Mouse (Mus musculus): Measurements from ENCODE around the gene Celf2.
"Not testable (repeated sequence)": the region's sequence is repeated elsewhere in the genome, so short reads cannot be mapped to it uniquely, and the experiment has no call there.

Gene Celf2

GRCm38 (mm10) chr2:7267166-7267565, 242.2 kb downstream of the Celf2 start:
- peak; percentile 31 for DNase-seq (ENCODE audit: low read depth, low spot score)

DNA sequence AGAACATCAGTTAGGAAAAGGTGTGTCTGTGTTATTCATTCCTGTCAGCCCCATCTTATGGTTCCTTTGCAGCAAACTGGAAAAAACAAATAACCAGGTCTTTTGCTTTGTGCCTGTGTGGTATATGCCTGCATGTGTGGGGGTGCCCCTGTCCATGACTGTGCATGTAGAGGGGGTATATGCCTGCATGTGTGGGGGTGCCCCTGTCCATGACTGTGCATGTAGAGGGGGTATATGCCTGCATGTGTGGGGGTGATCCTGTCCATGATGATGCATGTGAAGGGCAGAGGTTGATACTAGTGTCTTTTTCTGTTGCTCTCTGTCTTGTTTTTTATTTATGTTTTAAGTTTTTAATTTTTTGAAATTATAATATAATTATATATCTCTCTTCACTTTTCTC, 246.7 kb downstream of the Celf2 start:
- not testable (repeated sequence) for DNase-seq (ENCODE audit: low read depth, low spot score)

GRCm38 (mm10) chr2:7260186-7260585, 249.2 kb downstream of the Celf2 start:
- DNase-seq (ENCODE audit: low read depth, low spot score), result peak; percentile 86

DNA sequence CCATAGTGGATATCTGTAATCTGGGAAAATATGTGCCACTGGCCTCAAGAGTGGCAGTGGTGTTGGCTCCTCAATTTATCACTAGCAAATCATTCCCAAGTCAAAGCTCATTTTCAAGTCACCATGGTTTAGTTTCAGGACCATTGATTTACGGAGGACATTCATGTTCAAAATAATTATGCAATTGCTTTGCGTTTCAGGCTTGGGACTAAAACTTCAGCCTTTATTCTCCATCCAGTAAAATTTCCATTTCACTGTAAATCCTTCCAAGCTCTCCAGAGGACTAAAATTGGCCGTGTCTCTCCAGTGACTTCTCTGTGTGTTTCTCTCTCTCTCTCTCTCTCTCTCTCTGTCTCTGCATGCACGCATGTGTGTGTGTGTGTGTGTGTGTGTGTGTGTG, 249.7 kb downstream of the Celf2 start:
- peak; percentile 53 for DNase-seq (ENCODE audit: low read depth, low spot score)

- no peak for DNase-seq (ENCODE audit: low read depth, low spot score)
These were observed 253.3 kb downstream of the Celf2 start for GRCm38 (mm10) chr2:7256023-7256422.

DNA sequence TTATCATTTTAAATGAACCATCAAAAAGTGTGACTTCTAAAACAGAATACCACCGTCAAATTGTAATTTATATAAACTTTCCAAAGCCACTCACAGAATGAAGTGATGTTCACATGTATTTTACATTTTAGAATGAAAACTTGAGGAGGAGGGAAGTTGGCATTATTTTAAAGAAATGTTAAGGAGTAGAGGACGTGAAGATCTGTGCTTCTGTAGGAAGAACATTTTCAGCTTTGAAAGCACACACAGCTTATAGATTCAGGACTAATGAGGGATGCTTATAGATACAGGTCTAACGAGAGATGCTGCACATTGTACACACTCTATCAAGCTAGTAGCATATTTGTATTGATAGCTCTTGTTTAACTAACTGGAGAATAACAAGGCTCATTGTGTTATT, 254.0 kb downstream of the Celf2 start:
- no peak for DNase-seq (ENCODE audit: low read depth, low spot score)

DNA sequence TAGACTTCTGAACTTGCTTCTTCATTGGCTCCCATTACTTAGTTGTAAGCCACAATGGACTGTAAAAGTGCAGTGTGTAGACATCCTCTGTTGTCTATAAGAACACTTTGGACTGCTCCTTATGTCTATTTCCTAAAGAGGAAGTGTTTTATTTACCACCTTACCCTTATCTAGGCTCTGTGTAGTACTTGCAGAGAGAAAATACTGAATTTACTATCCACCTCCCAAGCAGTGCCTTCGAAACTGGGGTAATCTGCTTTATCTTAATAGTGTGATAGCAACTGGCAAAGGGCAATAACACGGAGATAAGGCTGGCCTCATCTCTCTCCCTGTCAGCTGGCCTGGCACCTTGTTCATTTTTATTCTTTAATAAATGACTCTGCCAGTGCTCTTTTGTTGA, 259.0 kb downstream of the Celf2 start:
- DNase-seq (ENCODE audit: low read depth, low spot score), result no peak

DNA sequence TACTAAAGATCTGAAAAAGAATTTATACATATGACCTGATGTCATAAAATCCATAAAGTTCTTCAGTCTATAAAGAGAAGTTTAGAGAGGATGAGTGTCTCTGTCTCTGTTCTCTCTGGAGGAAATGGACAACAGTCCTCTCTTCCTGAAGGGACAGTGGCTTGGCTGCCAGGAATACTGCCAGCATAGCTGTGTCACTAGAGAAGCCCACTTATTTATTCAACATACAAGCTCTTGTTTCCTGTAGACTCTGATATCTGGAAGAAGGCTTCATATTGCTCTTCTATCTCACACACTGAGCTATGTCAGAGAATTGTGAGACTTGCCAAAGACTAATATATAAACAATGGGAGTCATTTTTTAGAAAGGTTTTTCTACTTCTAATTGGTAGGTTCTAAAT, 260.4 kb downstream of the Celf2 start:
- DNase-seq (ENCODE audit: low read depth, low spot score), result no peak

- peak; percentile 54 for DNase-seq (ENCODE audit: low read depth, low spot score)
These were observed 263.2 kb downstream of the Celf2 start for GRCm38 (mm10) chr2:7245958-7246774.

GRCm38 (mm10) chr2:7242139-7242538, 267.2 kb downstream of the Celf2 start:
- DNase-seq (ENCODE audit: low read depth, low spot score), result peak; percentile 73

DNA sequence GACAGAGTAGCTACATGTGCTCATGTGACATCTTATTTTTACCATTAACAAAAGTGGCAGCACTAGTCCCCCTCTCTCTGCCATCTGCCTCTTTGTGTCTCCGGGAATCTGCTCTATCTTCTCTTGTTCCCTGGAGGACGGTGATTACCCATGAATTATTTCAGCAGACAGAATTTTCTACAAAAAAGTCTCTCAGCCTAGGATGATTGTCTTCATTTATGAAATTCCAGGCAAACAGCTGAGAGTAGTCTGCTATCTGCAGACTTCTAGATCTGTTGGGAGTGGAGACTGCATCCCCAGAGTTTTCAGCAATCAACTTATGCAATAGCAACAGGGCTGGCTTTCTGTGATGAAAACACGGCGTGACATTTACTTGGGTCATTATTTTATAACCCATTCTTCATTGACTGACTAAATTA, 267.8 kb downstream of the Celf2 start:
- DNase-seq (ENCODE audit: low read depth, low spot score), result peak; percentile 60

DNA sequence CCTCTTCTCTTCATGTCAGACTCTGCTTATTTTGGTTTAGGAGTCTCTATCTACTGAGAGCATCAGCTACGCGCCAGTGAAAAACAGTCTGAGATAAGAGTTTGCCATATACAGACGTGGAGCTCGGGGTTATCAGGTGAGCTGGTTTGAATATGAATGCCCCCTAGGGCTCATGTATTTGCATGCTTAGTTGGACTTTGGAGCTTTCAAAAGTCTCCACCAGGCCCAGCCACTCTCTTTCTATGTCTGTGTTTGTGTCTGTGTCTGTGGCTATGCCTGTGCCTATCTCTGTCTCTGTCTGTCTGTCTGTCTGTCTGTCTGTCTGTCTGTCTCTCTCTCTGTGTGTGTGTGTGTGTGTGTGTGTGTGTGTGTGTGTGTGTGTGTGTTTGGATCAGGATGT, 272.1 kb downstream of the Celf2 start:
- DNase-seq (ENCODE audit: low read depth, low spot score), result no peak

DNA sequence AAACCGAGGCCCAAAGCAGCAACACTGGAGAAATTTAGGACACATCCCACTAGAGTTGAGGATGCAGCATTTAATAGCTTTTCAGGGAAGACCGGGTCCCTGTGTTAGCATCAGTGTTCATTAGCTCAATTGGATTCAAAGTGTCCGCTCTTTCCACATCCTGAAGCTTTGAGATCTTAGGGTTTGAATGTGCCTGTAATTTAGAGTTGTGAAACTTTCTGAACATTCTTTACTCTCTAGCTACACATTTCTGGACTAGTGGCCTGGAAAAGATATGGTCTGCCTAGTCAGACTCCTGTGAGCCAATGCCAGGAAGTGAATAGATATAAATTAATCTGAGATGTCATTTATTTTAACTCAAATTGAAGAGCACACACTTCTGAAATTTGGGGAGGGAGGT, 272.9 kb downstream of the Celf2 start:
- no peak for DNase-seq (ENCODE audit: low read depth, low spot score)

GRCm38 (mm10) chr2:7235059-7235741, 274.2 kb downstream of the Celf2 start:
- no peak for DNase-seq (ENCODE audit: low read depth, low spot score)

DNA sequence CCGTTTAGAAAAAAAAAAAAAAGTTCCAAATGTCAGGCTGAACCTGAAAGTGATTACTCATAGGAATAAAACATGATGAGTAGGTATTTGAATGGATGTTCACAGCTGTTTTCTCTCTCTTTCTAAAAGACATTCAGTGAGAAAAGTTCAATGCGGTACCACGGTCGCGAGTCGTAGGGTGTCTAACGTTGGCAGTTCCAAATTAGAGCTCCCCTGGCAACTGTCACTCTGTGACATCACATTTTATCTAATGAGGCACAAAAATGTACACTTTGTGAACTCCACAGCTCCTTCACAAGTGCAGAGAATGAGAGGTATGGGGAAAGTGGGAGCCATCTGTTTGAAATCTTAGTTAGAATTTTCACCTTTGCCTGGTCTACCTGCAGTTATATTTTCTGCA, 274.8 kb downstream of the Celf2 start:
- DNase-seq (ENCODE audit: low read depth, low spot score), result no peak

DNA sequence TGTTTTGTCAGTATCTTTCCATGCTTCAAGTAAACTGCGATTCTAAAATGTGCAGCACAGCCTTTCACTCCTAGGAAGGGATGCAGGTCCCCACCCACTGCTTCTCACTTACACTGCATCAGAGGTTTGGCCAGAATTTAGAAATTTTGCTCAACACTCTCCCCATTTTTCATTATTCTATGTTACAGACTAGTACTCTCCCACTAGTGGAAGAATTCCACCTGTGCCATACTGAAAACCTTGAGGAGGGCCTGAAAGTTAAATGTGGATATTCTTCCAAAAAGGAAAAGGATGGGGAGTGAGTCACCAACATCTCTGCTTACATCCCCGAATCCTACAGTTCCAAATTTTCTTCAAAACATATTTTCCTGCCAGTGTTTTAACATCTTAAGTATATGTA, 276.0 kb downstream of the Celf2 start:
- DNase-seq (ENCODE audit: low read depth, low spot score), result no peak

GRCm38 (mm10) chr2:7226785-7227184, 282.6 kb downstream of the Celf2 start:
- no peak for DNase-seq (ENCODE audit: low read depth, low spot score)

DNA sequence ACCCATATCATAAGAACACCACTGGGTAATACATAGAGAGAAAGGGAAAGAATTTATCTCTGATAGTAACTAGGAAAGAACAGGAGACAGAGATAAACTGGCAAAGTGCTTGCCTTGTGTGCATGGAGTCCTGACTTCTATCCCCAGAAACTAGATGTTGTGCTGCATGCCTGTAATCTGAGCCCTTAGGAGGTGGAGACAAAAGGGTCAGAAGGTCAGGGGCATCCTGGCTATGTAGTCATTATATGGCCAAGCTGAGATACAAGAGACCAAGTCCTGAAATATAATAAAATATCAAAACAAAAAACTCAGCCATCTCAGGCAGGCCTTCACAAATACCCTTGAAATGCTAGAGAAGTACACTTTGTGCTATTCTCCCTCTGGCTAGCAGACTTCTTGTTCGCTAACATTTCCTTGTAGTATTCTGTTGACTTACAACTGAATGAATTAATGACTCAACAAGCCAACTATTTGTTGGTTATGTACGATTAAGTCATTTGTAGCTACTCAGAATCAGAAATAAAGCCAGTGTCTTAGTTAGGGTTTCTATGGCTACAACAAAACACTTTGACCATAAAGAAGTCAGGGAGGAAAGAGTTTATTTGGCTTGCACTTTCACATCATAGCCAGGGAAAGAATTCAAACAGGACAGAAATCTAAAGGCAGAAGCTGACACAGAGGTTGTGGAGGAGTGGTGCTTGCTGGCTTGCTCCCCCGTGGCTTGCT, 284.9 kb downstream of the Celf2 start:
- DNase-seq (ENCODE audit: low read depth, low spot score), result peak; percentile 16

DNA sequence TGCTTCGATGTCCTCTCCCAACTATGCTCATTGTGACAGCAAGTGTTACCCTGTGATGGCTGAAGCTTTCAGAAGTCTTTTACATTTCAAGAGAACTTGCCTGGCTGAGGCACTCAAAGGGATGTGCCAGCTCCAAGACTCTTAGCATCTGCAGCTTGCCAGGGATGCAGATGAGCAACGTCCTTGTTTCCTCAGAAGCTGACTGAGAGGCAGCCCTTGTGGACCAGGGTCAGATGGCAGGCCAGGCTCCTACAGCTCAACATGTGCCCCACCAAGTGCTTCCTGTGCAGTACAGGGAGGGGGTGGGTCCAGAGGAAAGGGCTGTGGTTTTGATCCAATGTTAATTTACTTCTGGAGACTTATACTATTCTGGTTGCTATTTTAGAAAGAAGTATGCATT, 285.8 kb downstream of the Celf2 start:
- peak; percentile 30 for DNase-seq (ENCODE audit: low read depth, low spot score)

- no peak for DNase-seq (ENCODE audit: low read depth, low spot score)
These were observed 286.5 kb downstream of the Celf2 start for GRCm38 (mm10) chr2:7222886-7223285.

GRCm38 (mm10) chr2:7221856-7222255, 287.5 kb downstream of the Celf2 start:
- no peak for DNase-seq (ENCODE audit: low read depth, low spot score)

DNA sequence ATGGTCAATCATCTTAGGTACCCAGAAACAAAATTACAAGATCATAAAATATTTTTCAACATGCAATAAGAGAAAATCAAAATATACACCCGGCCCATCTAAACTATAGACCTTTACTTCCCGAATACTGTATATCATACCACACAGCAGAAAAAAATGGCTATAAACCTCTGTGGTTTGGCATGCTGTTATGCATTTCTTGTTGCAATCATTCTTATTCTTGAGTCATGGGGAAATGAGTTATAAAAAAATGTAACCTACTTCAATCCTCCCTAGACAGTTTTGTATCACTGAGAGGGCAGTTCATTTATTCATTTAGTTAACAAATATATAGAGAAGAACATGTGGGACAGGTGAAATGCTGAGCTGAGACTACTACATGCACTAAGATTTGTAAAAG, 291.3 kb downstream of the Celf2 start:
- no peak for DNase-seq (ENCODE audit: low read depth, low spot score)

All from skeletal muscle tissue, adult 2 months (tissue).